Mouse (Mus musculus) forebrain, embryonic 14.5 days (tissue): ENCODE results near the gene Ntmt1. TPM values are rescaled to one million over a fixed set of nuclear protein-coding genes. Genes with fewer than 3 reads are reported as not detected.
A peak's percentile ranks its signal among the peaks of the same experiment; 100 is the strongest.

Experiments
- ATAC-seq: fragments of 200-750 bp; cut with Nextera tagmentation; 2 replicates; pipeline ENCODE4 v1.8.0; 2017; ENCODE audit warnings: mild to moderate bottlenecking, moderate library complexity
- DNase-seq: peaks from one replicate; pipeline ENCODE4 v3.0.0-alpha.2; 2015; ENCODE audit warnings: low spot score
- H3K27ac ChIP-seq: fragments of 300-500 bp; sonication (generic); 2 replicates; pipeline ENCODE4 v1.5.1; 2014; ENCODE audit warnings: low read depth, mild to moderate bottlenecking, control low read depth, low read length, moderate library complexity
- H3K27me3 ChIP-seq: fragments of 300-500 bp; sonication (generic); replicated peaks from 2 replicates; pipeline ENCODE4 v1.6.1; 2014; ENCODE audit warnings: low read length, control low read depth, mixed read lengths; ENCODE audit not compliant: control insufficient read depth, insufficient read depth
- H3K36me3 ChIP-seq: fragments of 300-500 bp; sonication (generic); 2 replicates; pipeline ENCODE4 v1.6.1; 2014; ENCODE audit warnings: low read length, control low read depth; ENCODE audit not compliant: control insufficient read depth, insufficient read depth
- H3K4me1 ChIP-seq: fragments of 300-500 bp; sonication (generic); 2 replicates; pipeline ENCODE4 v1.6.1; 2014; ENCODE audit warnings: antibody characterized with exemption, low read length, control low read depth; ENCODE audit not compliant: control insufficient read depth, insufficient read depth
- H3K4me2 ChIP-seq: fragments of 300-500 bp; sonication (generic); 2 replicates; pipeline ENCODE4 v1.6.1; 2014; ENCODE audit warnings: mild to moderate bottlenecking, control low read depth, low read length
- H3K4me3 ChIP-seq: fragments of 300-500 bp; sonication (generic); 2 replicates; pipeline ENCODE4 v1.5.1; 2014; ENCODE audit warnings: low read depth, low read length, control low read depth
- H3K9ac ChIP-seq: fragments of 300-500 bp; sonication (generic); 2 replicates; pipeline ENCODE4 v1.6.1; 2014; ENCODE audit warnings: mild to moderate bottlenecking, low read length, control low read depth, moderate library complexity
- H3K9me3 ChIP-seq: fragments of 300-500 bp; sonication (generic); replicated peaks from 2 replicates; pipeline ENCODE4 v1.6.1; 2016; ENCODE audit warnings: low read length, control low read depth, mixed read lengths; ENCODE audit not compliant: control insufficient read depth
- WGBS: fragments of 180-500 bp; shearing (Covaris S2); extraction: QIAGEN DNeasy Blood & Tissue Kit; methylation state at CpG from one replicate; pipeline ENCODE4 v1.1.7; 2014; 5-methylcytosine and 5-hydroxymethylcytosine counted together
- polyA plus RNA-seq: library from polyadenylated mRNA; unstranded; fragments of >200 nt; fragmentation: Nextera tagmentation; extraction: Ambion mirVana; gene quantifications from 2 replicates; pipeline ENCODE4 v1.2.1, GENCODE M21; 2014

Gene Ntmt1
- polyA plus RNA-seq, 1 experiment from 2014 or later = 139 TPM

GRCm38 (mm10) chr2:30778235-30778634 lies 29.4 kb upstream of the Ntmt1 start:
- no peak overlapping the region for H3K4me3 ChIP-seq
- no peak for ATAC-seq
- 57% methylated on average over 4 of the region's 4 CpGs for WGBS
- H3K27ac ChIP-seq = no peak overlapping the region
- no peaks in the 10 kb centered on the region for H3K36me3 ChIP-seq
- no peaks in the 10 kb centered on the region for H3K27me3 ChIP-seq
- H3K9me3 ChIP-seq = no peaks in the 10 kb centered on the region
- H3K9ac ChIP-seq = no peak overlapping the region
- H3K4me2 ChIP-seq = no peak overlapping the region
- peaks cover 3% of the 10 kb centered on the region; the same call in 1 of the 2 replicates for H3K4me1 ChIP-seq
- no peak for DNase-seq

GRCm38 (mm10) chr2:30779241-30779640 lies 28.4 kb upstream of the Ntmt1 start:
- H3K27me3 ChIP-seq = no peaks in the 10 kb centered on the region
- no peak overlapping the region for H3K4me3 ChIP-seq
- no peak overlapping the region for H3K27ac ChIP-seq
- H3K9ac ChIP-seq = no peak overlapping the region
- no peak for DNase-seq
- H3K9me3 ChIP-seq = no peaks in the 10 kb centered on the region
- H3K36me3 ChIP-seq = no peaks in the 10 kb centered on the region
- peaks cover 9% of the 10 kb centered on the region for H3K4me1 ChIP-seq
- no peak for ATAC-seq
- no peak overlapping the region for H3K4me2 ChIP-seq
- 7% methylated on average over 5 of the region's 5 CpGs for WGBS

- no peaks in the 10 kb centered on the region for H3K27me3 ChIP-seq
- H3K36me3 ChIP-seq = no peaks in the 10 kb centered on the region
- peak overlapping the region; percentile 61 for H3K9ac ChIP-seq
- 79% methylated on average over 8 of the region's 8 CpGs for WGBS
- ATAC-seq (peak; percentile 8; the same call in 1 of the 2 replicates), DNase-seq (no peak)
- peaks cover 16% of the 10 kb centered on the region for H3K4me1 ChIP-seq
- H3K4me3 ChIP-seq = no peak overlapping the region
- H3K27ac ChIP-seq = peak overlapping the region; percentile 39; the same call in 1 of the 2 replicates
- no peaks in the 10 kb centered on the region for H3K9me3 ChIP-seq
- H3K4me2 ChIP-seq = peak overlapping the region; percentile 46
These were observed 25.0 kb upstream of the Ntmt1 start for GRCm38 (mm10) chr2:30782312-30783290.

GRCm38 (mm10) chr2:30783346-30783745 lies 24.3 kb upstream of the Ntmt1 start:
- ATAC-seq (peak; percentile 74), DNase-seq (peak; percentile 91)
- Histone ChIP-seq H3K27ac (peak overlapping the region; percentile 39; the same call in 1 of the 2 replicates), H3K36me3 (no peaks in the 10 kb centered on the region), H3K4me1 (peaks cover 16% of the 10 kb centered on the region), H3K4me3 (no peak overlapping the region; the same call in 1 of the 2 replicates), H3K27me3 (no peaks in the 10 kb centered on the region), H3K9me3 (no peaks in the 10 kb centered on the region), H3K9ac (peak overlapping the region; percentile 61), H3K4me2 (peak overlapping the region; percentile 46)
- 0% methylated on average over 13 of the region's 13 CpGs for WGBS

- 0 out of 2 replicates have a peak, but pooled peaks have one; percentile 33 for ATAC-seq
- peak overlapping the region; percentile 12 for H3K4me2 ChIP-seq
- peak overlapping the region; percentile 59; the same call in 1 of the 2 replicates for H3K9ac ChIP-seq
- WGBS = 19% methylated on average over 31 of the region's 40 CpGs
- H3K27me3 ChIP-seq = no peaks in the 10 kb centered on the region
- DNase-seq = no peak
- H3K36me3 ChIP-seq = no peaks in the 10 kb centered on the region
- H3K4me1 ChIP-seq = peaks cover 16% of the 10 kb centered on the region
- H3K9me3 ChIP-seq = no peaks in the 10 kb centered on the region
- H3K4me3 ChIP-seq = no peak overlapping the region; the same call in 1 of the 2 replicates
- peak overlapping the region; percentile 52; the same call in 1 of the 2 replicates for H3K27ac ChIP-seq
These were observed 23.3 kb upstream of the Ntmt1 start for GRCm38 (mm10) chr2:30784078-30784994.

- H3K27ac ChIP-seq = peak overlapping the region; percentile 49; the same call in 1 of the 2 replicates
- no peak for ATAC-seq
These were observed 20.2 kb upstream of the Ntmt1 start for GRCm38 (mm10) chr2:30787466-30787865.

GRCm38 (mm10) chr2:30792061-30792460 lies 15.6 kb upstream of the Ntmt1 start:
- Histone ChIP-seq H3K27me3 (no peaks in the 10 kb centered on the region), H3K36me3 (no peaks in the 10 kb centered on the region), H3K27ac (no peak overlapping the region), H3K9me3 (no peaks in the 10 kb centered on the region), H3K4me1 (peaks cover 19% of the 10 kb centered on the region), H3K4me2 (no peak overlapping the region), H3K4me3 (no peak overlapping the region), H3K9ac (no peak overlapping the region)
- DNase-seq (no peak), ATAC-seq (no peak)
- 85% methylated on average over 7 of the region's 7 CpGs for WGBS

More at GRCm38 (mm10) chr2:30787466-30787865, 20.2 kb upstream of the Ntmt1 start:
- peaks cover 16% of the 10 kb centered on the region for H3K4me1 ChIP-seq
- H3K27me3 ChIP-seq = no peaks in the 10 kb centered on the region
- WGBS = 66% methylated on average over 4 of the region's 4 CpGs
- H3K9ac ChIP-seq = peak overlapping the region; percentile 32; the same call in 1 of the 2 replicates
- H3K4me2 ChIP-seq = no peak overlapping the region
- no peaks in the 10 kb centered on the region for H3K36me3 ChIP-seq
- no peak for DNase-seq
- H3K4me3 ChIP-seq = no peak overlapping the region
- no peaks in the 10 kb centered on the region for H3K9me3 ChIP-seq
